ENCODE assay signal across 20 mouse cellular contexts in genomic region chr6:28663670-28664069, GRCm38 (mm10).
A peak's percentile ranks its signal among the peaks of the same experiment; 100 is the strongest.
DNase-seq lines count a peak whose midpoint lies in the region; ATAC-seq and TF ChIP-seq lines count a peak whose summit lies in the region.
"Had no signal": no experiment of that assay in that cellular context is flagged by ENCODE, and none has a peak within 500 bp of the region (broad histone marks: within the 10 kb centered on the region; RNA-seq: fewer than 3 reads in every experiment).

No protein-coding gene starts in this region.

- no peak for DNase-seq in frontal cortex, postnatal 10 days (ENCODE audit: low spot score in 2 of 2)
- no peak for DNase-seq in left cerebral cortex, adult 2 months (ENCODE audit: extremely low spot score in 1 of 2, low spot score in 2 of 2)
- no peak for DNase-seq in left cerebral cortex, postnatal 10 days (ENCODE audit: extremely low spot score in 1 of 2, low spot score in 2 of 2)
- peak; percentile 50 for DNase-seq in brain, adult 2 months (ENCODE audit: low read depth, low spot score)
- DNase-seq in spleen, postnatal 10 days (ENCODE audit: low spot score in 2 of 2) = no peak
- DNase-seq: adrenal gland, adult 2 months; adrenal gland, adult 8-10 months; adrenal gland, postnatal 10 days; adrenal gland, postnatal 14 days; adrenal gland, postnatal 25 days; adrenal gland, postnatal 36 days; B cell, adult 2 months; cerebellum, adult 11 months; cerebellum, adult 11-12 months; cerebellum, adult 18-20 months; cerebellum, adult 2 months had no signal

- no peak overlapping the region for H3K4me3 ChIP-seq in left cerebral cortex, adult 2 months

- peak overlapping the region; percentile 66 for H3K27ac ChIP-seq in left cerebral cortex, adult 2 months

- intact Hi-C loops in left cerebral cortex, adult 2 months (cut with DNase I) = no loop called here
- intact Hi-C loops in left cerebral cortex, postnatal 10 days (cut with DNase I) = no loop called here

- peak; percentile 76 for ATAC-seq in frontal cortex, adult (ENCODE audit: low TSS enrichment)
- ATAC-seq: activated CD4-positive, CD25-positive, alpha-beta regulatory T cell, adult 4 months; CD4-positive, CD25-positive, alpha-beta regulatory T cell, adult 4 months; Patski had no signal

- no peak for TF ChIP-seq CTCF in left cerebral cortex, adult 2 months (IDR thresholded peaks at IDR 0.05)
